In the genomic region with DNA sequence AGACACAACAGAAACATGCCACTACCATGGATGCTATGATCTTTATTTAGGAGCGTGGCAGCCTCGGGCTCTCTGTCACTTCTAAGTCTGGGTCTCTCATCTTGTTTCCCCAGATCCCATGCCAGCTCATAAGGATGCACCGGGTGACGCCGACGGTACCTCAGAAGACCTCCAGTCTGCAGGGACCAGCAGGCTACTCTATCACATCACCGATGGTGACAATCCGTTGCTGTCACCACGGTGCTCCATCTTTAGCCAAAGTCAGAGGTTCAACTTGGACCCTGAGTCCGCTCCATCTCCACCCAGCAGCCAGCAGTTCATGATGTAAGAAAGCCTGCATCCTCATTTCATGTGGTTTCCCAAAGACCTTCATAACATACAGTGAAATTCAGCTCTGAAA, we compare ENCODE assay signal across 21 mouse cellular contexts.
DNase-seq lines count a peak whose midpoint lies in the region; ATAC-seq and TF ChIP-seq lines count a peak whose summit lies in the region.
"Had no signal": no experiment of that assay in that cellular context is flagged by ENCODE, and none has a peak within 500 bp of the region (broad histone marks: within the 10 kb centered on the region; RNA-seq: fewer than 3 reads in every experiment).

No protein-coding gene starts in this region.

- no peak for ATAC-seq in heart, embryonic 11.5 days (replicated peaks; ENCODE audit: insufficient number of reproducible peaks, low FRiP score, low TSS enrichment)
- ATAC-seq: forebrain, embryonic 14.5 days had no signal

- H3K9ac ChIP-seq in heart, embryonic 11.5 days (ENCODE audit: low read depth, low read length), result no peak overlapping the region
- H3K9ac ChIP-seq: embryonic facial prominence, embryonic 13.5 days; embryonic facial prominence, embryonic 15.5 days; forebrain, embryonic 12.5 days had no signal

- H3K27me3 ChIP-seq in heart, embryonic 10.5 days (ENCODE audit: insufficient read depth, poor library complexity, severe bottlenecking), result no peaks in the 10 kb centered on the region
- H3K27me3 ChIP-seq in heart, embryonic 11.5 days (ENCODE audit: control insufficient read depth, insufficient read depth, low read length), result no peaks in the 10 kb centered on the region
- H3K27me3 ChIP-seq: embryonic facial prominence, embryonic 13.5 days; embryonic facial prominence, embryonic 15.5 days; forebrain, embryonic 12.5 days had no signal

- H3K4me1 ChIP-seq in heart, embryonic 10.5 days, result no peaks in the 10 kb centered on the region
- no peaks in the 10 kb centered on the region for H3K4me1 ChIP-seq in heart, embryonic 11.5 days (ENCODE audit: control insufficient read depth, insufficient read depth, low read length)
- H3K4me1 ChIP-seq: embryonic facial prominence, embryonic 13.5 days; embryonic facial prominence, embryonic 15.5 days; forebrain, embryonic 12.5 days had no signal

- no peak overlapping the region for H3K4me2 ChIP-seq in heart, embryonic 11.5 days
- H3K4me2 ChIP-seq: embryonic facial prominence, embryonic 13.5 days; embryonic facial prominence, embryonic 15.5 days; forebrain, embryonic 12.5 days had no signal

- H3K9me3 ChIP-seq in heart, embryonic 10.5 days, result no peaks in the 10 kb centered on the region
- no peaks in the 10 kb centered on the region for H3K9me3 ChIP-seq in heart, embryonic 11.5 days (replicated peaks; ENCODE audit: control insufficient read depth, low read length)
- H3K9me3 ChIP-seq: embryonic facial prominence, embryonic 13.5 days; embryonic facial prominence, embryonic 15.5 days; forebrain, embryonic 10.5 days; forebrain, embryonic 12.5 days had no signal

- H3K27ac ChIP-seq in heart, embryonic 10.5 days, result no peak overlapping the region
- no peak overlapping the region for H3K27ac ChIP-seq in heart, embryonic 11.5 days (ENCODE audit: low read depth, low read length)
- peak overlapping the region; percentile 95 for H3K27ac ChIP-seq in layer of hippocampus, adult 2 months
- H3K27ac ChIP-seq: embryonic facial prominence, embryonic 13.5 days; embryonic facial prominence, embryonic 15.5 days; forebrain, embryonic 10.5 days; forebrain, embryonic 12.5 days had no signal

- peaks cover 4% of the 10 kb centered on the region; the same call in 1 of the 2 replicates for H3K36me3 ChIP-seq in heart, embryonic 10.5 days
- H3K36me3 ChIP-seq in heart, embryonic 11.5 days (ENCODE audit: control insufficient read depth, insufficient read depth, low read length), result peaks cover 7% of the 10 kb centered on the region
- H3K36me3 ChIP-seq: embryonic facial prominence, embryonic 15.5 days had no signal

- no peak overlapping the region for H3K4me3 ChIP-seq in heart, embryonic 10.5 days
- H3K4me3 ChIP-seq in heart, embryonic 11.5 days (ENCODE audit: low read depth, low read length), result no peak overlapping the region
- H3K4me3 ChIP-seq in layer of hippocampus, adult 2 months, result no peak overlapping the region
- H3K4me3 ChIP-seq: embryonic facial prominence, embryonic 13.5 days; embryonic facial prominence, embryonic 15.5 days; erythroblast, embryonic 14.5 days; forebrain, embryonic 10.5 days; forebrain, embryonic 12.5 days had no signal

- TF ChIP-seq CTCF in layer of hippocampus, adult 2 months (conservative IDR thresholded peaks at IDR 0.05), result no peak

- 92% methylated on average over 10 of the region's 10 CpGs for WGBS in heart, embryonic 10.5 days
- 85% methylated on average over 10 of the region's 10 CpGs for WGBS in heart, embryonic 11.5 days (ENCODE audit: insufficient replicate concordance)

- peak; percentile 54 for DNase-seq in heart, embryonic 10.5 days (ENCODE audit: low spot score)
- DNase-seq in layer of hippocampus, adult 2 months (ENCODE audit: low spot score in 2 of 2), result peak in 1 of 2 experiments; percentile 8
- DNase-seq in layer of hippocampus, adult 8-10 months (ENCODE audit: low spot score in 2 of 2), result no peak
- DNase-seq in testis, postnatal 10 days (ENCODE audit: low spot score), result peak; percentile 26
- DNase-seq in testis, postnatal 14 days (ENCODE audit: low spot score), result no peak
- DNase-seq: adrenal gland, adult 2 months; adrenal gland, postnatal 10 days; adrenal gland, postnatal 25 days; cerebellum, adult 11 months; cerebellum, adult 18-20 months; cerebellum, adult 8-10 months; cerebellum, adult 9-11 months; cerebellum, postnatal 36 days; embryo, embryonic 11 days had no signal

Comparison
In these comparisons a context has a peak if more than half of its experiments do, and no peak if none do; other contexts are left out.
1. DNase-seq: peak in heart, embryonic 10.5 days (single experiment) and testis, postnatal 10 days (single experiment); none in layer of hippocampus, adult 8-10 months (0 of 2) and testis, postnatal 14 days (single experiment).